Mouse (Mus musculus): ENCODE results near the gene Lhx2. TPM values are rescaled to one million over a fixed set of nuclear protein-coding genes. Genes with fewer than 3 reads are reported as not detected.

The Lhx2 gene
- polyA plus RNA-seq (2016; fragmentation: Nextera tagmentation; extraction: Ambion mirVana) = 17.9 and 19.6 TPM in 2 replicates

GRCm38 (mm10) chr2:38338990-38339909 is at the start of gene Lhx2:
Gene Lhx2, plus strand, starts transcription at chr2:38339281.
- H3K27me3 ChIP-seq (replicated peaks; ENCODE audit: low read depth, poor library complexity, severe bottlenecking) = peaks cover 100% of the 10 kb centered on the region
- peak within 1 kb of the TSS; percentile 60 for H3K4me3 ChIP-seq
- no peaks in the 10 kb centered on the region for H3K9me3 ChIP-seq
- H3K36me3 ChIP-seq (replicated peaks) = no peaks in the 10 kb centered on the region
- DNase-seq (ENCODE audit: low spot score) = peak; percentile 61
- peaks cover 22% of the 10 kb centered on the region for H3K4me1 ChIP-seq
- H3K27ac ChIP-seq (replicated peaks) = peak within 1 kb of the TSS; percentile 82
- WGBS = under 1% methylated on average over 90 of the region's 92 CpGs

DNA sequence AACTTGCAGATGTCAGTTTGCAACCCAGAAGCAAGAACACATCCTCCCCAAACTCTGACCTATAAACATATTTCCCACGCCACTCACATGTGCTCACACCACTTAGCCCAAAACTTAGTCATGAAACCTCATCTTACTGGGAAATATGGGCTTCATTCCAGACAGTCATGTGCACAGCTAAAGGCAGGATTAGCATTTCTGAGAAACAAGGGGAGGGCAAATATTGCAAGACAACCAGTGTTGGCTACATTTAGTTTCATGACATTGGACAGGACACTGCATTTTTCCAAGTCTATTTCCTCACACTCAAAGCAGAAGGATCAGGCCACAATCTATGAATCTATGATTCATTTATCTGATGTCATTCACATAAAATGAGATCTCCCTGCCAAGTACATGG is 47.6 kb upstream of the Lhx2 start:
- Histone ChIP-seq H3K4me3 (no peak overlapping the region), H3K36me3 (replicated peaks) (no peaks in the 10 kb centered on the region), H3K27ac (replicated peaks) (no peak overlapping the region), H3K4me1 (peaks cover 13% of the 10 kb centered on the region), H3K27me3 (replicated peaks; ENCODE audit: low read depth, poor library complexity, severe bottlenecking) (peaks cover 5% of the 10 kb centered on the region; the same call in 1 of the 2 replicates), H3K9me3 (no peaks in the 10 kb centered on the region)
- no peak for DNase-seq (ENCODE audit: low spot score)
- 88% methylated on average over 1 of the region's 1 CpGs for WGBS

- H3K9me3 ChIP-seq = no peaks in the 10 kb centered on the region
- WGBS = 91% methylated on average over 4 of the region's 4 CpGs
- DNase-seq (ENCODE audit: low spot score) = no peak
Observed at GRCm38 (mm10) chr2:38295939-38296338, 43.1 kb upstream of the Lhx2 start.

GRCm38 (mm10) chr2:38300941-38301340 is 38.1 kb upstream of the Lhx2 start:
- Histone ChIP-seq H3K9me3 (no peaks in the 10 kb centered on the region), H3K27me3 (replicated peaks; ENCODE audit: low read depth, poor library complexity, severe bottlenecking) (peaks cover 8% of the 10 kb centered on the region; the same call in 1 of the 2 replicates), H3K4me1 (no peaks in the 10 kb centered on the region; the same call in 1 of the 2 replicates), H3K36me3 (replicated peaks) (no peaks in the 10 kb centered on the region), H3K4me3 (no peak overlapping the region), H3K27ac (replicated peaks) (no peak overlapping the region)
- no peak for DNase-seq (ENCODE audit: low spot score)
- 84% methylated on average over 2 of the region's 2 CpGs for WGBS

More at GRCm38 (mm10) chr2:38295939-38296338, 43.1 kb upstream of the Lhx2 start:
- Histone ChIP-seq H3K4me3 (no peak overlapping the region), H3K36me3 (replicated peaks) (no peaks in the 10 kb centered on the region), H3K4me1 (no peaks in the 10 kb centered on the region; the same call in 1 of the 2 replicates), H3K27ac (replicated peaks) (no peak overlapping the region), H3K27me3 (replicated peaks; ENCODE audit: low read depth, poor library complexity, severe bottlenecking) (peaks cover 9% of the 10 kb centered on the region; the same call in 1 of the 2 replicates)

- Histone ChIP-seq H3K4me1 (no peaks in the 10 kb centered on the region; the same call in 1 of the 2 replicates), H3K27ac (replicated peaks) (no peak overlapping the region), H3K9me3 (no peaks in the 10 kb centered on the region), H3K4me3 (no peak overlapping the region), H3K27me3 (replicated peaks; ENCODE audit: low read depth, poor library complexity, severe bottlenecking) (0 out of 2 replicates have a peak, but pooled peaks cover 7% of the 10 kb centered on the region), H3K36me3 (replicated peaks) (no peaks in the 10 kb centered on the region)
- whole genome bisulfite sequencing = 89% methylated on average over 1 of the region's 1 CpGs
- no peak for DNase-seq (ENCODE audit: low spot score)
Observed at GRCm38 (mm10) chr2:38305152-38305551, 33.9 kb upstream of the Lhx2 start.

GRCm38 (mm10) chr2:38312921-38313320 is 26.2 kb upstream of the Lhx2 start:
- Histone ChIP-seq H3K27me3 (replicated peaks; ENCODE audit: low read depth, poor library complexity, severe bottlenecking) (peaks cover 24% of the 10 kb centered on the region), H3K4me1 (no peaks in the 10 kb centered on the region), H3K9me3 (no peaks in the 10 kb centered on the region), H3K27ac (replicated peaks) (no peak overlapping the region), H3K36me3 (replicated peaks) (no peaks in the 10 kb centered on the region), H3K4me3 (no peak overlapping the region)
- no peak for DNase-seq (ENCODE audit: low spot score)
- whole genome bisulfite sequencing = 39% methylated on average over 3 of the region's 3 CpGs

- no peak overlapping the region for H3K4me3 ChIP-seq
- no peaks in the 10 kb centered on the region for H3K9me3 ChIP-seq
- DNase-seq (ENCODE audit: low spot score) = no peak
- H3K27me3 ChIP-seq (replicated peaks; ENCODE audit: low read depth, poor library complexity, severe bottlenecking) = peaks cover 24% of the 10 kb centered on the region
- no peaks in the 10 kb centered on the region for H3K4me1 ChIP-seq
- H3K36me3 ChIP-seq (replicated peaks) = no peaks in the 10 kb centered on the region
- H3K27ac ChIP-seq (replicated peaks) = no peak overlapping the region
- whole genome bisulfite sequencing = 61% methylated on average over 3 of the region's 3 CpGs
Observed at GRCm38 (mm10) chr2:38313399-38313798, 25.7 kb upstream of the Lhx2 start.

GRCm38 (mm10) chr2:38319086-38319485 is 20.0 kb upstream of the Lhx2 start:
- peaks cover 29% of the 10 kb centered on the region; the same call in 1 of the 2 replicates for H3K27me3 ChIP-seq (replicated peaks; ENCODE audit: low read depth, poor library complexity, severe bottlenecking)
- DNase-seq (ENCODE audit: low spot score) = no peak
- no peaks in the 10 kb centered on the region for H3K9me3 ChIP-seq
- H3K4me3 ChIP-seq = no peak overlapping the region
- no peaks in the 10 kb centered on the region for H3K4me1 ChIP-seq
- 91% methylated on average over 11 of the region's 11 CpGs for WGBS
- no peaks in the 10 kb centered on the region for H3K36me3 ChIP-seq (replicated peaks)
- no peak overlapping the region for H3K27ac ChIP-seq (replicated peaks)

DNA sequence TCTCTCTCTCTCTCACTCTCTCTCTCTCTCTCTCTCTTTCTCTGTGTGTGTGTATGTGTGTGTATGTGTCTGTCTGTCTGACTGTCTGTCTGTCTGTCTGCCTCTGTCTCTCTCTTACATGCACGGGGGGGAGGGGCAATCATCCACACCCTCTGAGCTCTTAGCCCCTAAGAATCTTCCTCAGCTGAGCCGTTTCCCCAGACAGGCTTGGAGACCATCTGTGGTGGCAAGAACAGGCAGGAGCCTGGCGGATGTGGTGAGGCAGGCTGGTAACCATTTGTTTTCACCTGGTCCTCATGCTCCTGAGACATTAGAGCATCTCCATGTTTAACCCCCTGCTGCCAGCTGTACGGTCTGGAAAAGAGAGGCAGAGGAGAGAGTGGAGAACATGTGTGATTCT is 18.2 kb upstream of the Lhx2 start:
- DNase-seq (ENCODE audit: low spot score) = no peak

DNA sequence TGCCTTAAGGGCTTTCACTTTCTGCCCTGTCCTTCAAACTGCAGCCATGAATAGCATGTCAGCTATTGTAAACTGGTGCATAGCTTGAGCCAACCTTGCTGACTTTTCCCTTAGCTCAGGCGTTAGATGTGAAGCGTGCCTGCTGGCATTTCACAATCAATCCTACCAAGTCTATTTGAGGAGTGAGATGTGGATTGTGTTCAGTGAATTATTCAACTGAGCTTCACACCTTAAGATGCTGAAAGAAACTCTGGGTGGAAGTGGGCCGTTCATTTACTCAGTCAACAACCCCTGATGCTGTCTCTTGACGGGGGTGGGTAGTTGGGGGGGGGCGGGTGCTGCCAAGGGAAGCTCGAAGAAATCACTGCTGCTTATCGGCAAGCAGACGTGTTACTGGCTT is 15.7 kb upstream of the Lhx2 start:
- no peak overlapping the region for H3K27ac ChIP-seq (replicated peaks)
- WGBS = 70% methylated on average over 8 of the region's 8 CpGs
- H3K9me3 ChIP-seq = no peaks in the 10 kb centered on the region
- no peak for DNase-seq (ENCODE audit: low spot score)
- no peaks in the 10 kb centered on the region for H3K36me3 ChIP-seq (replicated peaks)
- no peak overlapping the region for H3K4me3 ChIP-seq
- no peaks in the 10 kb centered on the region; the same call in 1 of the 2 replicates for H3K4me1 ChIP-seq
- peaks cover 49% of the 10 kb centered on the region for H3K27me3 ChIP-seq (replicated peaks; ENCODE audit: low read depth, poor library complexity, severe bottlenecking)

More for the DNA sequence above, 18.2 kb upstream of the Lhx2 start:
- 69% methylated on average over 4 of the region's 4 CpGs for WGBS
- Histone ChIP-seq H3K27me3 (replicated peaks; ENCODE audit: low read depth, poor library complexity, severe bottlenecking) (peaks cover 33% of the 10 kb centered on the region), H3K9me3 (no peaks in the 10 kb centered on the region), H3K27ac (replicated peaks) (no peak overlapping the region), H3K4me3 (no peak overlapping the region), H3K36me3 (replicated peaks) (no peaks in the 10 kb centered on the region), H3K4me1 (no peaks in the 10 kb centered on the region)

DNA sequence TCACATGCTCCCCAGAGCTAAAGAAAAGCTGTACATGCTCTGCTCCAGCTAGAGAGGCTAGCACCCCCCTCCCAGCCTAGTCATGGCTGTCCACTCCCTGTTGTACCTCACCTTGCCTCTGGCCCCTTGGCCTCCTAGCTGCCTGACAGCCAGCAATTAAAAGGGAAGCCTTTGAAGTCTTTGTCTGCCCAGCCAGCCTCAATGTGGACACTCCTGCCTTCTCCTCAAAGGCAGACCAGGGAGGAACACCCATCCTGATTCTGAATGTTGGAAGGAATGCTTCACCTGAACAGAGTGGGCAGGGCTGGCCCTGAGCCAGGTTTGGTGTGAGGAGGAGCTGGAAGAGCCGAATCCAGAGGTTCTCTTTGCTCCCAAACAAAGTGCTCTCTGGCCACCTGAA is 12.4 kb upstream of the Lhx2 start:
- Histone ChIP-seq H3K36me3 (replicated peaks) (no peaks in the 10 kb centered on the region), H3K27me3 (replicated peaks; ENCODE audit: low read depth, poor library complexity, severe bottlenecking) (peaks cover 51% of the 10 kb centered on the region), H3K9me3 (no peaks in the 10 kb centered on the region), H3K4me1 (no peaks in the 10 kb centered on the region; the same call in 1 of the 2 replicates), H3K27ac (replicated peaks) (no peak overlapping the region), H3K4me3 (no peak overlapping the region)
- 54% methylated on average over 1 of the region's 1 CpGs for WGBS
- DNase-seq (ENCODE audit: low spot score) = no peak

- Histone ChIP-seq H3K27me3 (replicated peaks; ENCODE audit: low read depth, poor library complexity, severe bottlenecking) (peaks cover 67% of the 10 kb centered on the region), H3K36me3 (replicated peaks) (no peaks in the 10 kb centered on the region), H3K4me1 (peaks cover 10% of the 10 kb centered on the region), H3K9me3 (no peaks in the 10 kb centered on the region), H3K4me3 (no peak overlapping the region), H3K27ac (replicated peaks) (no peak overlapping the region)
- WGBS = 37% methylated on average over 7 of the region's 7 CpGs
- DNase-seq (ENCODE audit: low spot score) = no peak
Observed at GRCm38 (mm10) chr2:38333586-38334119, 5.4 kb upstream of the Lhx2 start.
